Mouse (Mus musculus): ENCODE measurements around the gene Gm16503. TPM values are rescaled to one million over a fixed set of nuclear protein-coding genes. Genes with fewer than 3 reads are reported as not detected.
"Not testable (repeated sequence)": the region's sequence is repeated elsewhere in the genome, so short reads cannot be mapped to it uniquely, and the experiment has no call there.

Gene Gm16503
- total RNA-seq (2021): under 1 TPM; 0.40 to 0.41 TPM
- long read RNA-seq, experiment 1: 0 reads
- long read RNA-seq, experiment 2: 0 reads

DNA sequence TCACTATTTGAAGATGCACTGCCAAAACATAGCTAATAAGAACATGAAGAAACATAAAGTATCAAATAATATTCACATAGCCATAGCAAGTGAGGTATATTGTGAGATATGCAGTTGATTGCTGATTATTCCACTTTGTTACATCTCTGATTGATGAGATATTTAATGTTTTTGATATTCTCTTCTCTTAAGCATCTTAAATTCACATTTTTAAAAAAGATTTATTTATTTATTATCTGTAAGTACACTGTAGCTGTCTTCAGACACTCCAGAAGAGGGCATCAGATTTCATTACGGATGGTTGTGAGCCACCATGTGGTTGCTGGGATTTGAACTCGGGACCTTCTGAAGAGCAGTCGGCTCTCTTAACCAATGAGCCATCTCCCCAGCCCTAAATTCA lies at the start of gene Gm16503:
Gene Gm16503, plus strand, starts transcription at position 301 of the 400 bp plus-strand sequence.
- H3K27ac ChIP-seq; intact Hi-C loops (cut with DNase I); DNase-seq (ENCODE audit: extremely low spot score in 1 of 2, low spot score in 2 of 2); H3K4me3 ChIP-seq: not testable (repeated sequence)

DNA sequence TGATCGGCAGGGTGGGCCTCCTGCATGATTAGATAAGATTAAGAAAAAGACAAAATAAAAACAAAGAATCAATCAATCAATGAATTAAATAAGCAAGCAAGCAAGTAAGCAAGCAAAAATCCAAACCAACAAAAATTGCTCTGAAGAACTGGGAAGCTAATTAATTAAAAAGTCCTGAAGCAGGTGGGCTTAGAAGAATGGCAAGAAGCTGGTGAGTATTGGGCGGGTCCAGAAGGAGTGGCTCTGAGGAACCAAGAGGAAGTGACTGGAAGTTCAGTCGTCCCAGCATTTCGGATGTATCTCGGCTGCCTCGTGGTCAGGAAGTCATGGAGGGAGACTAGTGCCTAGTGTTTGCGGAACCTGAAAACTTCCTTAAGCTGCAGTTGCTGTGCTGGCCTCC lies 47.9 kb upstream of the Gm16503 start, which contains the start of gene Zfp982:
Gene Zfp982, plus strand, starts transcription at position 301 of the 400 bp plus-strand sequence.
- H3K27ac ChIP-seq; intact Hi-C loops (cut with DNase I); H3K4me3 ChIP-seq; DNase-seq (ENCODE audit: extremely low spot score in 1 of 2, low spot score in 2 of 2): not testable (repeated sequence)

DNA sequence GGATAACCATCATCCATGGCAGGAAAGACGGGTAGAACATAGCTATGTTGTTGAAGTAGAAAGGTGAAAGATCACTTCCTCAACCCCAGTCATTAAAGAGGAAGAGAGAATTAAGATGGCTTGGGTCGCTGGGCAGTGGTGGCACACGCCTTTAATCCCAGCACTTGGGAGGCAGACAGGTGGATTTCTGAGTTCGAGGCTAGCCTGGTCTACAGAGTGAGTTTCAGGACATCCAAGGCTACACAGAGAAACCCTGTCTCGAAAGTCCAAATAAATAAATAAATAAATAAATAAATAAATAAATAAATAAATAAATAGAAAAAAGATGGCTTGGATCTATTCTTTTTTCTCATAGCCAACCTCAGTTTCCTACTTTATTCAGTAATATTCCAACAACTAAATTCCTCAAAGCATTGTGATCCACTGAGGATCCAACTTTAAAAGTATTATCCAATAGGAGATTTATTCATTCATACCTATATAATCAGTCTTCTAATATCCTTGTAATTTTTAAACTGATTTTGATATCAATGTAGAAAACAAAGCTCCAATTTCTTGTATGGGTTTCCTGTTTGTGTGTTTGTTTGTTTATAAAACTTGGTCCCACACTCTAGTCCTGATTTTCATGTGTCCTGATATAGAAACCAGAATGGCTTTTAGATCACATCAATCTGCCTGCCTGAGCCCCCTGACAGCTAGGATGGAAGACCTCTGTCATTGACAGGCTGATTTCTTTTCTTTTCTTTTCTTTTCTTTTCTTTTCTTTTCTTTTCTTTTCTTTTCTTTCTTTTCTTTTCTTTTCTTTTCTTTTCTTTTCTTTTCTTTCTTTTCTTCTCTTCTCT lies 41.0 kb upstream of the Gm16503 start:
- H3K4me3 ChIP-seq; H3K27ac ChIP-seq; intact Hi-C loops (cut with DNase I); DNase-seq (ENCODE audit: extremely low spot score in 1 of 2, low spot score in 2 of 2): not testable (repeated sequence)

DNA sequence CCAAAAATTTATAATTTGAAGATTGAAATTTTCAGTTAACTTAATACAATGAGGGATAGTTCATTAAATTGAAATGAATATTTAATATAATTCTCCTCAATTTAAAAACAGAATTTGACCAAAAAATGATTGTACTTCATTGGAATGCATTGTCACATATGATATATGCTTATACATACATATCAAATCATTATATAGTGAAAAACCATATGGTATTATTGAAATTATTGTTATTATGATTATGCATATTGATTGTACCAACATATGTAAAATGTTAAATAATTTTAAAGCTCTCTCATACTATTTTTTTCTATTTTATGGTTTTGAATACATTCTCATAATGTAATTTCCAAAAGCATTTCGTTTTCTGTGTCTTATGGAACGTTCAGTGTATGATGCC lies 30.8 kb upstream of the Gm16503 start:
- H3K4me3 ChIP-seq: no peak overlapping the region
- TF ChIP-seq CTCF (IDR thresholded peaks at IDR 0.05): no peak
- no peak for DNase-seq (ENCODE audit: extremely low spot score in 1 of 2, low spot score in 2 of 2)
- intact Hi-C loops (cut with DNase I): no loop called here
- no peak overlapping the region for H3K27ac ChIP-seq

DNA sequence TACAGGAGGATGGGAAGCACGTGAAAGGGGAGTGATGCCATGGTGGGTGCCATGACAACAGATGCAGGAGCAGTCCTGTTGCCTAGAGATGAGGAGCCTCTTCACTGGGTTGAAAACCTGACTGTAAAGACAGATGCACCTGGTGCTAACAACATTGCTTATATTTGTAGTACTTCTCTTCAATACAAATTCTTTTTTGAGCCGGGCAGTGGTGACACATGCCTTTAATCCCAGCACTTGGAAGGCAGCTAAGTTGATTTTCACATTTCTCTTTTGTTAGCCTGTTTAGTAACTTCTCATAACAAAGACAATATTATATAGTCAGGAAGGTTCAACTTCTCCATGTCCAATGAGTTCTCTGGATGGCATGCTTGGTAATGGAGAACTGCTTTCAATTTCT lies 21.0 kb upstream of the Gm16503 start:
- intact Hi-C loops (cut with DNase I): no loop called here
- TF ChIP-seq CTCF (IDR thresholded peaks at IDR 0.05): no peak
- Histone ChIP-seq H3K27ac (no peak overlapping the region), H3K4me3 (no peak overlapping the region)
- no peak for DNase-seq (ENCODE audit: extremely low spot score in 1 of 2, low spot score in 2 of 2)

DNA sequence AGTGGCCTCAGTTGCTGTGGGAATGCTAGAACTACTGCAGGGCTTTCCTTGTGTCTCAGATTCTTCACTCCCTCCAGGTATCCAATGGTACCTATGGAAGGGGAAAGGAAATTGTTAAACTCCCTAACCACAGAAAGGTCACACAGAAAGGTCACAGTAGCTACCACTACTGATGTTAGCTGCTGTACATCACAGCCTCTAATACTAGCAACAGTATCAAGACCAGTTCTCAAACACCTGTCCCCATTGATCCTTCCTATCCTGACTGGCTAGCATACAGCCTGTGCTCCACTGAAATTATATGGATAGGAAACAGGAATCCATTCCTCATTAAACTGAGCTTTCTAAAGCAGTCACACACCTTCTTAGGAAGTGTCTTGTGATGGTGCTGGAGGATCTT lies 19.9 kb upstream of the Gm16503 start:
- no peak overlapping the region for H3K27ac ChIP-seq
- no peak for DNase-seq (ENCODE audit: extremely low spot score in 1 of 2, low spot score in 2 of 2)
- H3K4me3 ChIP-seq: no peak overlapping the region
- no peak for TF ChIP-seq CTCF (IDR thresholded peaks at IDR 0.05)
- intact Hi-C loops (cut with DNase I): loop anchor here (5.0 kb wide), 1 partner anchor 67 kb away; no protein-coding TSS in a partner anchor

DNA sequence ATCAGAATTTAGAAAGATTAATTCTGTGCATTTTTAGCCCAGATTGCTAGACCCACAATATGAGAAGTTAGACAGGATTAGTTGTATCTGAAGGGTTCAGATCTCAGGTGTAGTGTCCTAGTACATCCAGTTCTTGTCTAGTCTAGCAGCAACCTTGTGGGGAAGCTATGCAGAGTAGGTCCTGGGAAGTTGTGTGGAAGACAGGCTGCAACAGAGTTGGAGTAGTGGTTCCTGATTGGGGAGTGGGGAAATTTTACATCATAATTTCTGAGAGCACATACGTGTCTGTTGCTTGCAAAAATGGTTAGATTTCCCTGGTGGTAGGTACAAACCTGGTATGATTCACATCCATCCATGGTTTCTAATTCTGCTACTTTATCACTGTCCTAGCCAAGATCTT lies 14.9 kb upstream of the Gm16503 start:
- Histone ChIP-seq H3K27ac (no peak overlapping the region), H3K4me3 (no peak overlapping the region)
- no peak for DNase-seq (ENCODE audit: extremely low spot score in 1 of 2, low spot score in 2 of 2)
- intact Hi-C loops (cut with DNase I): no loop called here
- no peak for TF ChIP-seq CTCF (IDR thresholded peaks at IDR 0.05)

DNA sequence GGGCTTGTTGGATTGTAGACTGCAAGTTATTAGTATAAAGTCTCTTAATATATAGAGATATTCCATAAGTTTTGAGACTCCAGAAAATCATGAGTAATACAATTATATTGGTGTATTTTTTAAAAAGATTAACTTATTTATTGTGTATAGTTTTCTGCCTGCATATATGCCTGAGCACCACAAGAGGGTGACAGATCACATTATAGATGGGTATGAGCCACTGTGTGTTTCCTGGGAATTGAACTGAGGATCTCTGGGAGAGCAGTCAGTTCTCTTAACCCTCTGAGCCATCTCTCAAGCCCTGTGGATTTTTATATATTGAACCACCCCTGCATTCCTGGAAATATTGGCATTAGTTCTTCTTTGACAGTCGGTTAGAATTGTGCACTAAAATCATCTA lies 9.7 kb upstream of the Gm16503 start:
- H3K27ac ChIP-seq: no peak overlapping the region
- DNase-seq (ENCODE audit: extremely low spot score in 1 of 2, low spot score in 2 of 2): no peak
- H3K4me3 ChIP-seq: no peak overlapping the region
- intact Hi-C loops (cut with DNase I): no loop called here
- TF ChIP-seq CTCF (IDR thresholded peaks at IDR 0.05): no peak

DNA sequence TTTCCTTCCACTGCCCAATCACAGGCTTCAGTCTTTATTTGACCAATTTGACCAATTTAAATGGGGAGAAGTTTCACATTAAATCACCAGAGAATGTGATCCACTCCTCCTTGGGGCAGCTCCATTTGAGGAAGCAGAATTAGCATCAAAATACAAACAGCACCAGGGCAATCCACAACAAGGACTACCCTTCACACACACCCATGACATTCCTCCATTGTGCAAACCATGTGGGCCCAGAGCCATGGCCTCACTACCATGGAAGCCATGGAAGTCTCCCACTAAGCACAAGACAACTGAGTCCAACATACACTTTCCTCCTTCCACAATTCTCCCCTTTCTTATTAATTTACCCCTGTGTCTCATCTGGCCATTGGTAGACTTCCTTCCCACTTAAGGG lies 4.1 kb upstream of the Gm16503 start:
- H3K4me3 ChIP-seq; DNase-seq (ENCODE audit: extremely low spot score in 1 of 2, low spot score in 2 of 2); intact Hi-C loops (cut with DNase I); H3K27ac ChIP-seq: not testable (repeated sequence)

DNA sequence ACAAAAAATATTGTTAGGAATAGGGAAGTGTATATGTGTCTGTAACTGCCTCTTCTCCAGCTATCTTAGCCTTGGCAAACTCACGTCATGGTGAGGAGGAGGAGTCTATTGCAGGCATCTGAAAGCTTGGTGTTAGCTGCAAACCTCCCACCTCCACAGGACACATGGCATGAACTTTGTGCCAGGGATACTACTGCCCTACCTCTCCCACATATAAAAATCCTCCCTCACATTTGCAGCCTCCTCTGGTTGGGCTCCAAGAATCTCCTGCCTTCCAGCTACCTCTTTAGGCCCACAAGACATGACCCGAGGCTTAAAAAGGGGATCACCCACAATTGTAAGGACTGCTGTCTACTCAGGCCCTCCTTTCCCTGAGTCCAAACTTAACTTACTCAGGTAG lies 2.3 kb upstream of the Gm16503 start:
- H3K4me3 ChIP-seq: no peak overlapping the region
- TF ChIP-seq CTCF (IDR thresholded peaks at IDR 0.05): no peak
- no peak overlapping the region for H3K27ac ChIP-seq
- DNase-seq (ENCODE audit: extremely low spot score in 1 of 2, low spot score in 2 of 2): no peak
- intact Hi-C loops (cut with DNase I): no loop called here

DNA sequence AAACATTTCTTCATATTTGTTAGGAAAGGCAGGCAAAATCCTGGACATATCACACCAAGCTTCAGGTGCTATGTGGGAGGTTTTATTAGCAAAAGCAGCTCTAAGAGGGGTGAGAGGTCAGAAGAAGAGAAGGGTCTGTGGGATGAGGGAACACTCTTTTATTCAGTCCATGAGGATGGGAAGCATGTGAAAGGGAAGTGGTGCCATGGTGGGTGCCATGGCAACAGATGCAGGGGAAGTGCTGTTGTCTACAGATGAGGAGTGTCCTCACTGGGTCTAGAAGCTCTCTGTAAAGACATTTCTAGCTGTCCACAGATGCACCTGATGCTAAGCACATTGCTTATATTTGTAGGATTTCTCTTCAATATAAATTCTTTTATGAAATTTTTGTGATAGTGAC lies 1.1 kb downstream of the Gm16503 start:
- Histone ChIP-seq H3K4me3 (no peak overlapping the region), H3K27ac (no peak overlapping the region)
- TF ChIP-seq CTCF (IDR thresholded peaks at IDR 0.05): no peak
- intact Hi-C loops (cut with DNase I): no loop called here
- DNase-seq (ENCODE audit: extremely low spot score in 1 of 2, low spot score in 2 of 2): no peak

DNA sequence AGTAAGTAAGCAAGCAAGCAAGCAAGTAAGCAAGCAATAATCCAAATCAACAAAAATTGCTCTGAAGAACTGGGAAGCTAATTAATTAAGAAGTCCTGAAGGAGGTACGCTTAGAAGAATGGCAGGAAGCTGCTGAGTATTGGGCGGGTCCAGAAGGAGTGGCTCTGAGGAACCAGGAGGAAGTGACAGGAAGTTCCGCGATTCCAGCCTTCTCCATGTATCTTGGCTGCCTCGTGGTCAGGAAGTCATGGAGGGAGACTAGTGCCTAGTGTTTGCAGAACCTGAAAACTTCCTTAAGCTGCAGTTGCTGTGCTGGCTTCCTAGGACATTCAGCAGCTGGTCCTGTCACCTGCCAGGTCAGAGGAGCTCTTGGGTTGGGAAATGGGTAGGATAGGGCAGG lies 13.1 kb downstream of the Gm16503 start, which contains the start of gene Zfp985:
Gene Zfp985, plus strand, starts transcription at position 207 of the 400 bp plus-strand sequence.
- intact Hi-C loops (cut with DNase I); H3K27ac ChIP-seq; DNase-seq (ENCODE audit: extremely low spot score in 1 of 2, low spot score in 2 of 2); H3K4me3 ChIP-seq: not testable (repeated sequence)

DNA sequence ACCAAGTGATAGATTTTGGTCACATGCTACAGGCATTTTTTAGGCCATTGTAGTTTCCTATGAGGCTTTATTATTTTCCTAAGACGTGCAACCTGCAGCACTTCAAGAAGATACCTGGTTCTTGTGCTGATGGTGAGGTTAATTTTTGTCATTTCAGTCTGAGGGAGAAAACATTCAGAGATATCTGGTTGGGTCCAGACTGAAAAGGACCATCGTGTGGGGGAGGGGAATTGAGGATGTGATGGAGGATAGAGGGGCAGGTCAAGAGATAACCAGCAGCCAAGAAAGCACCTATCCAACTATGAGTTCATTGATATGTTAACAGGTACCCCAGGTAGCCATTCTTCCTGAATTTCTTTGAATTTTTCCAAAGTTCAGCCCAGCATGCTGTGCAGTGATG lies 14.3 kb downstream of the Gm16503 start:
- H3K27ac ChIP-seq; H3K4me3 ChIP-seq; intact Hi-C loops (cut with DNase I); DNase-seq (ENCODE audit: extremely low spot score in 1 of 2, low spot score in 2 of 2): not testable (repeated sequence)

DNA sequence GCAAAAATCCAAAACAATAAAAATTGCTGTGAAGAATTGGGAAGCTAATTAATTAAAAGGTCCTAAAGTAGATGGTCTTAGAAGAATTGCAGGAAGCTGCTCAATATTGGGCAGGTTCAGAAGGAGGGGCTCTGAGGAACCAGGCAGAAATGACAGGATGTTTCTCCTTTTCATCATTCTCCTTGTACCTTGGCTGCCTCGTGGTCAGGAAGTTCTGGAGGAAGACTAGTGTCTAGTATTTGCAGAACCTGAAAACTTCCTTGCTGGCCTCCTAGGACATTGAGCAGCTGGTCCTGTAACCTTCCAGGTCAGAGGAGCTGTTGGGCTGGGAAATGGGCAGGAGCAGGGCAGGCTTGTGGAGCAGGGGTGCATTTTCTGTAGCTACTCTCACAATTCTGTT lies 16.9 kb downstream of the Gm16503 start:
- H3K27ac ChIP-seq; H3K4me3 ChIP-seq; DNase-seq (ENCODE audit: extremely low spot score in 1 of 2, low spot score in 2 of 2); intact Hi-C loops (cut with DNase I): not testable (repeated sequence)

DNA sequence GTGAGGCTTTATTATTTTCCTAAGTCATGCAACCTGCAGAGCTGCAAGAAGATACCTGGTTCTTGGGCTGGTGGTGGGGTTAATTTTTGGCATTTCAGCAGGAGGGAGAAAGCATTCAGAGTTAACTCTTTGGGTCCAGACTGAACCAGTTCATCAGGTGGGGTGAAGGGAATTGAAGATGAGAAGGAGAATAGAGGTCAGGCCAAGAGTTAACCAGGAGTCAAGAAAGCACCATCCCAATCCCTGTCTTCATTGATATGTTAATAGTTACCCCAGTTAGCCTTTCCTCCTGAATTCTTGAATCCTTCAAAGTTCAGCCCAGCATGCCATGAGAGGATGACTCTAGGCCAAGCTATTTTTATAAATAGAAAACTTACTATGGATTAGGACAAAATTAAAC lies 18.0 kb downstream of the Gm16503 start:
- H3K4me3 ChIP-seq; intact Hi-C loops (cut with DNase I); DNase-seq (ENCODE audit: extremely low spot score in 1 of 2, low spot score in 2 of 2); H3K27ac ChIP-seq: not testable (repeated sequence)

DNA sequence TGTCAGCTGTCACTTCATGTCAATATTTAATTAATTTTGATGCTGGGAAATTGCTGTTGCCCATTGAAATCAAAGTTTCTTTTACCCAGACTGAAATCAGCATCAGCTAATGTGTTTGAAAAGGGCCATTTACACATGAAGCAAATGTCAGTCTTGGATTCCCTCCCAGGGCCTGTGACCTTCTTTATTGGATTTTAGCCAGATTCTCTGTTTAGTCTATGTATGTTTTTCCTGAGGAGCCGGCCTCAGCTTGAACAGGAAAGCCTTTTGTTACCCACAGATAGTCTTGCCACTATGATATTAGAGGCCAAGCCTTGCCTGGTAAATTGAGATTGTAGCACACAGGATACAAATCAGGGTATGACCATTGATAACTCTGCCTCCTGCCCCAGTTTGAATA lies 19.1 kb downstream of the Gm16503 start:
- DNase-seq (ENCODE audit: extremely low spot score in 1 of 2, low spot score in 2 of 2); H3K27ac ChIP-seq; intact Hi-C loops (cut with DNase I); H3K4me3 ChIP-seq: not testable (repeated sequence)
